Mouse (Mus musculus): ENCODE data around the gene Milr1.

Gene Milr1

DNA sequence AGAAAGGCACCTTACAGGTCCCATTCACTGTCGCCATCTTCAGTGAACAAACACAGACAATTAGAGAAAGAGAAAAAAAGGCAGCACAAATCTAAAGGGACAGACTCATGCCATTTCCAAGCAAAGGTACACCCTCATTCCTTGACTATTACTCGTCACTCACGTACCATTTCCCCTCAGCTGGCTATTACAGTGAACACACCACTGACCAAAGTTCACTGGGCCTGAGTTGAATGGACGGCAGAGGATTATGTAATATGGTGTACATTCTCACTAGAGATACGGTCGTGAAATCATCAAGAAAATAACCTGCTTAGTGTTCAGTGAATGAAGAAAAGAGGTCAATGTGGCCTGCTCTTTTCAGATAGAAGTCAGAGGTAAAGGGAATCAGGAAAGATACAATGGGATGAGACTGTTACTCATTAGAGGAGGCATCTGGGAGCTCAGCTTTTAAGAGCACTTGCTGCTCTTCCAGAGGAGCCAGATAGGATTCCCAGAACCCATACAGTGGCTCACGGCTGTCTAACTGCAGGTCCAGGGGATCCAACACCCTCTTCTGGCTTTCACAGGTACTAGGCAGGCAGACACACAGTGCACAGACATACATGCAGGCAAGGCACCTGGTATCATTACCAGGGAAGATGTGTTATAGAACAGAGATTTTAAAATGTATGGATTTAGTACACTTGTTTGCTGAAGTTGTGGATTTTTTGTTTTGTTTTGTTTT, 61.5 kb downstream of the Milr1 start:
- DNase-seq (ENCODE audit: low spot score in 2 of 2): no peak

DNA sequence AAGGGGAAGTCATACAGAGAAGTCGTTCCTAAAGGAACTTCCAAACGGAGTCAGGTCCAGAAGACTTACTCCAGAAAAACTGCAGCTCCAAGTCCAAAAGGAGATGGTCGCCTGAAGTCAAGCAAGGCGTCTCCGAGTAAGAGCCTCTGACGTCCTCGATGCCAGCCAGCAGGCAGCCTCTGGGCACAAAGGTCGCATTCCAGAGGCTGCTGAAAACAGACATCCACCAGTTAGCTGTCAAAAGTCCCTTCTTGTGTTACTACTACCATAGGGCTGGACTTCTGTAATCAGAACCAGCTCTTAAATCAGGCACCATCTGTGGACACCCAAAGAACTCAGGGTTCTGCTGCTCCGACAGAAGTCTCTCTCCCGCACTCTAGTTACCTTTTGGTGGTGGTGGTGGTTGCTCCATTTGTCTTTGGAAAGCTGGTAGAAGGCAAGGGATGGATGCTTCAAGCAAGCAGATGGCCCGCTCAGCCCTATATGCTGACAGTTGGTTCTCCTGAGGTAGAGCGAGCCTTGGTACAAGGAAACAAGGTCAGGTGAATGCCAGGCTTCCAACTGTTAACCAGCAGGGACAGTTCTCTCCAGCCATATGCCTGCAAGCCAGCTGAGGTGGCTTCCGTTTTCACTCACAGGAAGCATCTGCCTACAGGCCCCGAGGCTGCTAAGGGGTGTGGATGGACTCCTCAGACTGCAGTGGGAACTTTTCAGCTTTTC, 63.7 kb downstream of the Milr1 start:
- peak in 1 of 2 experiments; percentile 36 for DNase-seq (ENCODE audit: low spot score in 2 of 2)

DNA sequence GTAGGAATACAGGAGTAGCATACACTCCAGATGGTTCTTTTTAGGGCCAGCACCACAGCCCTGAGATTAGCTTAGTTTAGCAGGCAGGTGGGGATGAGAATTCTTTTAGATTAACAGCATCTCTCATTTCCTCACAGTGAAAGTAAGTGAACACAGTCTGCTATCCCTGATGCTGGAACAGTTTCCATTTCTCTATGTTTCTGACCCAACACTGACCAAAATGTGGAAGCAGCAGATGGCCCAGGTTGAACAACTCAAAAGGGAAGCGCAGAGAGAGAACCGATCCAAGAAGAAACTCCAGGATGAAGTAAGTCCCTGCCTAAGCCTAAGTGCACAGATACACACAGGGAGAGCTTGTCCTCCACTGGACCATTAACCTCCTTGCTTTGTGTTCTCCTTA, 64.3 kb downstream of the Milr1 start:
- no peak for DNase-seq (ENCODE audit: low spot score in 2 of 2)

DNA sequence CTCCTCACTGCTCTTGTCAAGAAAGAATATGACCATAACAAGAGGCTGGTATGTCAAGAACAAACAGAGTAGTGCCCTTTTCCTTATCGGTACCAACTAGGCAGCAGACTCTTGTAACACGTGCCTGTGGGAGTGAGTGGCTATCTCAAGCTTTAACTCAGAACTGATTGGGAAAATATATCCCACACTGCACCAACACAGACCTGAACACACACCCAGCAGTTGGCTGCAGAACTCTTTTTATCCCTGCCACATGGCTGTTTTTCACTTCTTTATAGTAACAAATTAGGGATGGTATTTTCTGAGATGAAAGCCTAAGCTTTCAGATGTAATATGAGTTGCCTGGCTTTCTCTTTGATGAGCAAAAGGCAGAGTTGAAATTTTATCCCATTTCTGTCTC, 64.7 kb downstream of the Milr1 start:
- DNase-seq (ENCODE audit: low spot score in 2 of 2): no peak

DNA sequence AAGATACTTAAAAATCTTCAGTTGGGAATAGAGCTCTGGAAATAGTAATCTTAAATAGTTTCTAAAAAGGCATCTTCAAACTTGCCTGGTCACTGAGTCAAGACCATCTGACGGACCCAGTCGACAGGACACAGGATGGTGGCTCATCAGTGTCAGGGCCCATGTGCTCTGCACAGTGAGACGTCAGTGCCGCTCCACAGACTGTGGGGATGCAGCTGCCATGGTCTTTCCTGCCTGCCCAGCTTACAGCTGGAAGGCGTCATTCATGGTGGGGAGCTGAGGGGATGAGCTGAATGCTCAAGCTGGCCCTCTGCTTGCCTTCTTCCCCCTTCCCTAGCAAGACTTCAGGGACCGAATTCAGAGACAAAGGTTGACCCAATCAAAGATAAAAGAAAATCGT, 65.3 kb downstream of the Milr1 start:
- DNase-seq (ENCODE audit: low spot score in 2 of 2): no peak

DNA sequence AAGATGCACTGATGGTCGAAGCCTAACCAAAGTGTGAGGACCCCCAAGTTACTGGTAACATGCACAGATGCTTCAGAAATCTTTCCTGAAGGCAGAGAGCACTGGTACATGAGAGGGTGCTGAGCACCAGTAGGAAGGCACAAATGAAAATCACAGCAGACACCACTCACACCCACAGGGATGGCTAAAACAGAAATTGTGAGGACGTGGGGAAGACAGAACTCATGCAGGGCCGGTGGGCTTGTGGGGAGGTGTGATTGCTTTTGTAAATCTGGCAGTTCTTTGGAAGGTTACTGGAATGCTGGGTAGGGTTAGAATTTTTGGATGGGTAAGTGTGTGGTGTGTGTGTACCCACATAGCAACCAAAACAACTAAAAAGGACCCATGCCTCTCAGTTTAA, 66.1 kb downstream of the Milr1 start:
- DNase-seq (ENCODE audit: low spot score in 2 of 2): no peak

DNA sequence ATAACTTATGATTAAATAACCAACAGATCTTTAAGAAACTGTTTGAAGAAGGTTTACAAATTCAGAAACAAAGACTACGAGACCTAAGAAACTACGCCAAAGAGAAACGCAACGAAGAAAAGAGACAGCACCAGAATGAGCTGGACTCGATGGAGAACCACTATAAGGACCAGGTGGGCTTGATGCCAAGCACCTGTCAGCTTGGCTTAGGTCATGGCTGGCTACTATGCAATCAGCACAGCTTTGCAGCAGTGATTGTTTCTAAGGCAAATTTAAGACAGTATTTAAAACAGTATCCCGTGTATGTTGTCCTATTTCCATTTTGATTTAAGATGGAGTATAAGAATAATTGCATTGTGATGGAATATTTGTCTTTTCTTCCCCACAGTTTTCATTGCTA, 66.8 kb downstream of the Milr1 start:
- DNase-seq (ENCODE audit: low spot score in 2 of 2): peak in 1 of 2 experiments; percentile 72

DNA sequence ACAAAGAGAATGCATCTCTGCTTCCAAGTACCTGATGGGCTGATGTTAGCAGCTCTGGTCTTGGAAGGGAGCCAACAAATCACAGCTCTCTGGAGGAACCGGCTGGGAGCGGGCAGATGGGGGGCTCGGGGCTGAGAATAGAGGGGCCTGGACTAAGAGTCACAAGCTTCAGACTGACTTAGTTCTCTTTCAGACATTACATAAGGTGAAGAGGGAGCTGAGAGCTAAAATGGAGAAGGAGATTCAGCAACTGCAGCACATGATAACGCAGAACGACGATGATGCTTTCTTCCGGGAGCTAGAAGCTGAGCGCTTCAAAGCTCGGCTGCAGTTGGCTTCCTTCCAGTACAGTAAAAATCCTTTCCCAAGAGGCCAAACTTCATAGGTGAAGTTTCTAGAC, 67.3 kb downstream of the Milr1 start:
- peak in 1 of 2 experiments; percentile 28 for DNase-seq (ENCODE audit: low spot score in 2 of 2)
